Mouse (Mus musculus) heart, postnatal 0 days (tissue): ENCODE data around the gene Prrc2a.

Experiments
- CTCF ChIP-seq: IDR thresholded peaks from 2 replicates; pipeline ENCODE4 v1.5.1; 2016; ENCODE audit warnings: antibody characterized with exemption, control low read depth, low read depth
- EP300 ChIP-seq: IDR thresholded peaks from 2 replicates; pipeline ENCODE4 v1.6.1; 2016; ENCODE audit warnings: antibody characterized with exemption, low read depth

- peak; percentile 11; the same call in 1 of the 2 replicates for TF ChIP-seq CTCF
- no peak for TF ChIP-seq EP300
These were observed 58.2 kb downstream of the Prrc2a start for GRCm38 (mm10) chr17:35106522-35106921.
